Mouse (Mus musculus) spleen, adult 2 months (tissue): ENCODE results near the gene Stim2.

ENCODE experiments used
- CTCF ChIP-seq: fragments of 200-500 bp; IDR thresholded peaks from 2 replicates; pipeline ENCODE4 v1.5.1; 2011; ENCODE audit warnings: mild to moderate bottlenecking, inconsistent platforms; ENCODE audit not compliant: insufficient read depth, insufficient read length, insufficient replicate concordance; ENCODE audit errors: extremely low read depth
- POLR2A ChIP-seq: fragments of 200-500 bp; IDR thresholded peaks from 2 replicates; pipeline ENCODE4 v1.6.1; 2011; ENCODE audit warnings: low read depth, low read length, inconsistent platforms

DNA sequence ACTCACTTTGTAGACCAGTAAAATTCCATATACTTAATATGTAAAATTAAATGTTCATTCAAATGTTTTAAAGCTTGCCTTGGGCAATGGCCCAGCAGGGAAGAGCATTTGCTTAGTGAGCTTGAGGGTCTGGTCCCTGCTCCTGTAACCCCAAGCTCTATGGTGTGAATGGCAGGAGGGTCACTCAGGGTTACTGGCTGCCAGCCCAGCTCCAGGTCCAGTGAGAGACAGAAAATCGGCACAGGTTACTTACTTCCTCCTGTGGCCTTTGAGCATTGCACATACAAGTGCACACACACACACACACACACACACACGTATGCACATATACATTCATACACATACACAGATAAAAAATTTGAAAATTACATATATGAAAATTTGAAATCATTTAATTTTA lies 42.3 kb upstream of the Stim2 start:
- TF ChIP-seq CTCF (no peak), POLR2A (no peak)
